Mouse (Mus musculus) liver, embryonic 18 days (tissue): ENCODE results near the gene Golga2. TPM values are rescaled to one million over a fixed set of nuclear protein-coding genes. Genes with fewer than 3 reads are reported as not detected.

Source experiments
- polyA plus RNA-seq: library from polyadenylated mRNA; depleted of rRNA; stranded (reverse); fragments of >200 nt; gene quantifications from 2 replicates; pipeline ENCODE4 v1.2.3, GENCODE M21; 2012; rRNA removed

The Golga2 gene
- polyA plus RNA-seq = 13.3 and 15.8 TPM in 2 replicates

GRCm38 (mm10) chr2:32287334-32287840 lies at the start of gene Golga2:
Gene Golga2 (plus strand): TSS chr2:32287384.

GRCm38 (mm10) chr2:32259657-32260417 lies 27.3 kb upstream of the Golga2 start, which contains the start of gene Uck1:
Gene Uck1 (minus strand): TSS chr2:32260159.

DNA sequence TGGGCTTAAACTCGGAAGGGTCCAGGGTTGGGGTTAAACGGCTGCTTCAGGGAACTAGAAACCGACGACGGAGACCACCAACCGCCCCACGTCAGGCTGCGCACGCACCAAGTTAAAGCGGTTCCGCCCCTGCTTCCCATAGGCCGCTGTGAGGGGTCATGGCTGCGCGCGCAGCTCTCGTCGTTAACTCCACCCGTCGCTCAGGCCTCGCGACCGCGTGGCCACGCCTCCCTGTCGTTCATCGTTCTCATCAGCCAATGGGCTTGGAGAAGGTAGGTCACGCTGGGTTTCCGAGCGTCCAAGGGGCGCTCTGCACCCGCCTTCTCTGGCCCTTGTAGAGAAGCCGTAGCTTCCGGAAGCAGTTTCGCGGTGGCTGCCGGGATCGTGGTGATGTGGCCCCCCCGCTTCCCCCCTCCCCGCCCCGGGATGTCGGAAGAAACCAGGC lies 761 bp downstream of the Golga2 start, which contains the start of gene Swi5:
TSS of gene Swi5 (minus strand) at position 153 of the 445 bp plus-strand sequence.

DNA sequence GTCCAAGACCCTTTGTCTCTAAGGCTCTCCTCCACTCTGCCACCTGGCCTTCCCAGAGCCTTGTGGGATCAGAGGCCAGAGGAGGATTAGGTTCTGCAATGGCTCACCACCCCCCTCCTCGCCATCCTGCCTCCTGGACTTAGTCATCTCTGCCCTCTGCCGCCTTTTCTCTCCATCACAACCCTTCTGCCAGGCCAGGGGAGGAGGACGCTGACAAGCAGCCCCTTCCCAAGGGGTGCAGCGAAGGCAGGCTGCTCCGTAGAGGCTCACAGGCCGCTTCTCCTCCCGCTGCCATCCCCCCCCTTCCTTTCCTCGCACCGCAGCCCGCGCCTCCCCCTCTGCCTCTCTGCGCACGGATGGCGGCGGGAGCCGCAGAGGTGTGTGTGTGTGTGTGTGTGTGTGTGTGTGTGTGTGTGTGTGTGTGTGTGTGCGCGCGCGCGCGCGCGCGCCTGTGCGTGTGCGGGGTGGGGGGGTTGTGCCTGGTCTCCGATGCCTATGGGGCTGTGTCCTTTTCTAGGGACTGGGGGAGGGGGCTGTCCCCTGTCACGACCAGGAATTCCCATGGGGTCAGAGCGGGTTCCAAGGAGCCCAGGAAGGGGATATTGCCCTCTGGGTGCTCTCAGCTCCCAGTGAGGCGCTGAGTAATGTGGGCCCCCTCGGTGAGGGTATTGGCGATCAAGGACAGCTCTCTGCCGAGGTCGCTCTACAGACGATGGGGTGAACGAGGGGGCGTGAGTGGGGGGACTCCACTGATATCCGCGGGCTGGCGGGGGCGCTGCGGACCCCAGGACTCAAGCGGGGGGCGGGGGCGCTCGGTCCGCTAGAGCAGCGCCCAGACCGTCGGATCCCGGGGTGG lies 65.2 kb downstream of the Golga2 start, which contains the start of gene Ciz1:
TSS of gene Ciz1 (plus strand) at position 177 of the 856 bp plus-strand sequence.

DNA sequence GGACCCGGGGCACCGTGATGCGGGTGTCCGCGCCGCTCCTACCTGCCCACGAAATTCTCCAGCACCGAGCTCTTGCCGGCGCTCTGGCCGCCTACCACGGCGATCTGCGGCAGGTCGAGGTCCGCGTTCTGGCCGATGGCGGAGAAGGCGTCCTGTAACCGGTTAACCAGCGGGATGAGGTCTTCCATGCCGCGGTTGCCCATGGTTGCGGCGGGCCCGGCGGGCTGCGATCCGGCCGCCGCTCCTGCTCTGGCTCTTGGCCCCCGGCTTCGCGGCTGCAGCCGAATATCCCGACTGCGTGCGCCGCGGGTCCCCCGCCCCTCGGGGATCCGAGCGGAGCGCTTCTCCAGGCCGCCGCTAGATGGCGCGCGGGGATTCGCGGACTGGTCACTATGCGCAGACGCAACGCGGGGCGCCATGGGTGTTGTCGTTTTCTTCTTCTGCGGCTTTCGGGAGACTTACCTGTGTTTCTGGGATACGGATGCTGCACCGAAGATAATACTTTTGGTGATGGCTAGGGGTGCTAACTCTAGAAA lies 65.9 kb downstream of the Golga2 start, which contains the start of gene Dnm1:
TSS of gene Dnm1 (minus strand) at position 332 of the 536 bp plus-strand sequence.

Other genes starting within 250 kb of the Golga2 start
- 2.4 and 2.5 TPM in 2 replicates for gene Fam78a, start 202.5 kb upstream of the Golga2 start, polyA plus RNA-seq
- gene Plpp7, start 191.9 kb upstream of the Golga2 start, polyA plus RNA-seq = 1.4 TPM in 2 replicates
- 5.2 and 7.0 TPM in 2 replicates for gene Prrc2b, start 136.3 kb upstream of the Golga2 start, polyA plus RNA-seq
- 6.8 and 7.8 TPM in 2 replicates for gene Pomt1, start 50.8 kb upstream of the Golga2 start, polyA plus RNA-seq
- gene Uck1, start 27.2 kb upstream of the Golga2 start, polyA plus RNA-seq = 27.8 and 31.9 TPM in 2 replicates
- gene Swi5, start 691 bp downstream of the Golga2 start, polyA plus RNA-seq = 145 and 146 TPM in 2 replicates
- gene Ciz1, start 64.9 kb downstream of the Golga2 start, polyA plus RNA-seq = 31.1 and 42.1 TPM in 2 replicates
- gene Dnm1, start 66.0 kb downstream of the Golga2 start, polyA plus RNA-seq = 1.2 and 1.3 TPM in 2 replicates
- gene 1110008P14Rik, start 94.6 kb downstream of the Golga2 start, polyA plus RNA-seq = 24.7 and 29.9 TPM in 2 replicates
- 493 and 623 TPM in 2 replicates for gene Lcn2, start 100.9 kb downstream of the Golga2 start, polyA plus RNA-seq
- 12.9 and 16.2 TPM in 2 replicates for gene Ptges2, start 108.5 kb downstream of the Golga2 start, polyA plus RNA-seq
- 1.2 TPM in 2 replicates for gene Naif1, start 163.1 kb downstream of the Golga2 start, polyA plus RNA-seq
- 15.8 and 20.5 TPM in 2 replicates for gene Slc25a25, start 164.1 kb downstream of the Golga2 start, polyA plus RNA-seq
- gene Fam102a, start 247.9 kb downstream of the Golga2 start, polyA plus RNA-seq = 3.1 and 3.4 TPM in 2 replicates